Mouse (Mus musculus): ENCODE measurements at regions not wholly inside any gene's neighbourhood (a gene's known extent, or its start where the extent isn't known, plus 50 kb on each side); places are given as distances from the start of the nearest gene placed in this dataset.

GRCm38 (mm10) chr13:92911660-92912284 is 67.2 kb downstream of the Mtx3 start:
- DNase-seq (ENCODE audit: low spot score): no peak

GRCm38 (mm10) chr13:92912661-92913060 is 68.1 kb downstream of the Mtx3 start:
- no peak for DNase-seq (ENCODE audit: low spot score)

- DNase-seq (ENCODE audit: low spot score): no peak
Observed at GRCm38 (mm10) chr13:92914631-92915030, 70.1 kb downstream of the Mtx3 start.

GRCm38 (mm10) chr13:92915221-92915839 is 70.8 kb downstream of the Mtx3 start:
- no peak for DNase-seq (ENCODE audit: low spot score)

- DNase-seq (ENCODE audit: low spot score): no peak
Observed at GRCm38 (mm10) chr13:92915948-92916710, 71.6 kb downstream of the Mtx3 start.

- no peak for DNase-seq (ENCODE audit: low spot score)
Observed at GRCm38 (mm10) chr13:92919882-92920281, 75.3 kb downstream of the Mtx3 start.

GRCm38 (mm10) chr13:92921936-92922335 is 77.4 kb downstream of the Mtx3 start:
- DNase-seq (ENCODE audit: low spot score): no peak

- no peak for DNase-seq (ENCODE audit: low spot score)
Observed at GRCm38 (mm10) chr13:92923496-92923895, 78.9 kb downstream of the Mtx3 start.

GRCm38 (mm10) chr13:92924021-92924420 is 79.5 kb downstream of the Mtx3 start:
- no peak for DNase-seq (ENCODE audit: low spot score)

GRCm38 (mm10) chr13:92925196-92925595 is 80.6 kb downstream of the Mtx3 start:
- no peak for DNase-seq (ENCODE audit: low spot score)

- DNase-seq (ENCODE audit: low spot score): no peak
Observed at GRCm38 (mm10) chr13:92928551-92928950, 84.0 kb downstream of the Mtx3 start.

GRCm38 (mm10) chr13:92931696-92932095 is 87.1 kb downstream of the Mtx3 start:
- no peak for DNase-seq (ENCODE audit: low spot score)

- DNase-seq (ENCODE audit: low spot score): no peak
Observed at GRCm38 (mm10) chr13:92939032-92939431, 94.5 kb downstream of the Mtx3 start.

GRCm38 (mm10) chr13:92940610-92941009 is 96.0 kb downstream of the Mtx3 start:
- no peak for DNase-seq (ENCODE audit: low spot score)

- DNase-seq (ENCODE audit: low spot score): no peak
Observed at GRCm38 (mm10) chr13:92948560-92948959, 104.0 kb downstream of the Mtx3 start.

GRCm38 (mm10) chr13:92960031-92960430 is 115.5 kb downstream of the Mtx3 start:
- DNase-seq (ENCODE audit: low spot score): peak; percentile 34

GRCm38 (mm10) chr13:92962625-92963024 is 118.1 kb downstream of the Mtx3 start:
- no peak for DNase-seq (ENCODE audit: low spot score)

- no peak for DNase-seq (ENCODE audit: low spot score)
Observed at GRCm38 (mm10) chr13:92963351-92963895, 118.9 kb downstream of the Mtx3 start.

- DNase-seq (ENCODE audit: low spot score): no peak
Observed at GRCm38 (mm10) chr13:92964213-92964743, 119.7 kb downstream of the Mtx3 start.

- no peak for DNase-seq (ENCODE audit: low spot score)
Observed at GRCm38 (mm10) chr13:92967025-92967610, 122.6 kb downstream of the Mtx3 start.

GRCm38 (mm10) chr13:92969579-92969978 is 125.0 kb downstream of the Mtx3 start:
- no peak for DNase-seq (ENCODE audit: low spot score)

- no peak for DNase-seq (ENCODE audit: low spot score)
Observed at GRCm38 (mm10) chr13:92972891-92973290, 128.3 kb downstream of the Mtx3 start.
